Mouse (Mus musculus) MEL (cell line): Measurements from ENCODE around the gene Dct. TPM values are rescaled to one million over a fixed set of nuclear protein-coding genes. Genes with fewer than 3 reads are reported as not detected.

ENCODE experiments used
- DNase-seq: peaks from one replicate; pipeline ENCODE4 v3.0.0; 2011; ENCODE audit warnings: low read depth, low spot score
- H3K27ac ChIP-seq: 2 replicates; pipeline ENCODE4 v1.5.1; 2012; ENCODE audit warnings: low read depth, mild to moderate bottlenecking, control low read depth, low read length, moderate library complexity; ENCODE audit not compliant: control insufficient read depth
- H3K27me3 ChIP-seq, 2 experiments: fragments of 150-350 bp in 1 of 2; sonication (generic) in 1 of 2; 2 replicates each; pipeline ENCODE4 v1.6.1; 2012; ENCODE audit warnings: low read length in 2 of 2, mild to moderate bottlenecking in 2 of 2, improper control_type of control experiment in 1 of 2, moderate library complexity in 1 of 2; ENCODE audit not compliant: insufficient read depth in 2 of 2, control insufficient read depth in 1 of 2
- H3K36me3 ChIP-seq, 2 experiments: 2 replicates each; pipeline ENCODE4 v1.6.1; 2012 to 2014; ENCODE audit warnings: low read length in 2 of 2, improper control_type of control experiment in 1 of 2, inconsistent platforms in 1 of 2, mild to moderate bottlenecking in 1 of 2; ENCODE audit not compliant: insufficient read depth in 2 of 2, control insufficient read depth in 1 of 2
- H3K4me1 ChIP-seq, 2 experiments: fragments of 150-350 bp in 1 of 2; sonication (generic) in 1 of 2; 2 replicates each; pipeline ENCODE4 v1.6.1; 2012; ENCODE audit warnings: low read length in 2 of 2, improper control_type of control experiment in 1 of 2, mild to moderate bottlenecking in 1 of 2; ENCODE audit not compliant: insufficient read depth in 2 of 2, control insufficient read depth in 1 of 2
- H3K4me3 ChIP-seq, 2 experiments: fragments of 150-350 bp in 1 of 2; sonication (generic) in 1 of 2; 2 replicates each; pipeline ENCODE4 v1.5.1; 2012; ENCODE audit warnings: low read depth in 2 of 2, low read length in 2 of 2, mild to moderate bottlenecking in 2 of 2, moderate library complexity in 2 of 2, control low read depth in 1 of 2, improper control_type of control experiment in 1 of 2; ENCODE audit not compliant: control insufficient read depth in 1 of 2, insufficient read depth in 1 of 2
- H3K79me2 ChIP-seq: 2 replicates; pipeline ENCODE4 v1.6.1; 2012; ENCODE audit warnings: mild to moderate bottlenecking, low read length, moderate library complexity; ENCODE audit not compliant: control insufficient read depth, poor library complexity, insufficient read depth
- H3K9ac ChIP-seq: 2 replicates; pipeline ENCODE4 v1.6.1; 2012; ENCODE audit warnings: low read depth, mild to moderate bottlenecking, control low read depth, low read length, moderate library complexity; ENCODE audit not compliant: control insufficient read depth, poor library complexity, severe bottlenecking
- H3K9me3 ChIP-seq: fragments of 150-350 bp; sonication (generic); replicated peaks from 2 replicates; pipeline ENCODE4 v1.6.1; 2012; ENCODE audit warnings: mild to moderate bottlenecking, low read length, improper control_type of control experiment, moderate library complexity; ENCODE audit not compliant: insufficient read depth
- ELF1 ChIP-seq: IDR thresholded peaks from 2 replicates; pipeline ENCODE4 v1.6.1; 2014; ENCODE audit warnings: low read depth, mild to moderate bottlenecking, inconsistent platforms, low read length, improper control_type of control experiment, moderate library complexity
- GABPA ChIP-seq: IDR thresholded peaks from 2 replicates; pipeline ENCODE4 v1.6.1; 2012; ENCODE audit warnings: low read depth, mild to moderate bottlenecking, inconsistent platforms, low read length, improper control_type of control experiment, moderate library complexity
- GATA1 ChIP-seq: IDR thresholded peaks from 2 replicates; pipeline ENCODE4 v1.6.1; 2011; ENCODE audit warnings: low read depth, low read length, improper control_type of control experiment
- HCFC1 ChIP-seq: IDR thresholded peaks from 2 replicates; pipeline ENCODE4 v1.6.1; 2012; ENCODE audit warnings: low read depth, mild to moderate bottlenecking, inconsistent platforms, low read length, improper control_type of control experiment, moderate library complexity
- JUND ChIP-seq: IDR thresholded peaks from 2 replicates; pipeline ENCODE4 v1.6.1; 2011; ENCODE audit warnings: low read depth, mild to moderate bottlenecking, improper control_type of control experiment, low read length
- KAT2A ChIP-seq: conservative IDR thresholded peaks from 2 replicates; pipeline ENCODE4 v1.6.1; 2012; ENCODE audit warnings: low read depth, low read length, improper control_type of control experiment, inconsistent platforms
- MAX ChIP-seq: IDR thresholded peaks from 2 replicates; pipeline ENCODE4 v1.6.1; 2011; ENCODE audit warnings: low read length, improper control_type of control experiment
- MYC ChIP-seq: IDR thresholded peaks from 2 replicates; pipeline ENCODE4 v1.6.1; 2011; ENCODE audit warnings: low read depth, mild to moderate bottlenecking, low read length, improper control_type of control experiment, moderate library complexity
- NRF1 ChIP-seq: IDR thresholded peaks from 2 replicates; pipeline ENCODE4 v1.6.1; 2014; ENCODE audit warnings: low read depth, mild to moderate bottlenecking, inconsistent platforms, low read length, improper control_type of control experiment, moderate library complexity; ENCODE audit not compliant: poor library complexity, insufficient read depth, severe bottlenecking
- POLR2A ChIP-seq, 2 experiments: IDR thresholded peaks; 2 replicates each; pipeline ENCODE4 v1.6.1; 2011 to 2012; ENCODE audit warnings: low read length in 2 of 2, mild to moderate bottlenecking in 2 of 2, control low read depth in 1 of 2, improper control_type of control experiment in 1 of 2, low read depth in 1 of 2, moderate library complexity in 1 of 2; ENCODE audit not compliant: control insufficient read depth in 1 of 2, insufficient read depth in 1 of 2, poor library complexity in 1 of 2
- POLR2AphosphoS5 ChIP-seq: IDR thresholded peaks from 2 replicates; pipeline ENCODE4 v1.6.1; 2012; ENCODE audit warnings: low read depth, borderline replicate concordance, mild to moderate bottlenecking, inconsistent platforms, low read length, moderate library complexity, mixed read lengths
- RAD21 ChIP-seq: IDR thresholded peaks from 2 replicates; pipeline ENCODE4 v1.6.1; 2011; ENCODE audit warnings: mild to moderate bottlenecking, low read depth, low read length, improper control_type of control experiment
- SIN3A ChIP-seq: IDR thresholded peaks from 2 replicates; pipeline ENCODE4 v1.6.1; 2012; ENCODE audit warnings: low read length, improper control_type of control experiment, inconsistent platforms
- SMC3 ChIP-seq: IDR thresholded peaks from 2 replicates; pipeline ENCODE4 v1.6.1; 2011; ENCODE audit warnings: low read depth, low read length, improper control_type of control experiment
- TAL1 ChIP-seq: IDR thresholded peaks from 2 replicates; pipeline ENCODE4 v1.6.1; 2012; ENCODE audit warnings: mild to moderate bottlenecking, inconsistent platforms, low read length, moderate library complexity, mixed read lengths
- ZC3H11A ChIP-seq: IDR thresholded peaks from 2 replicates; pipeline ENCODE4 v1.6.1; 2012; ENCODE audit warnings: low read depth, mild to moderate bottlenecking, inconsistent platforms, low read length, improper control_type of control experiment
- ZKSCAN1 ChIP-seq: IDR thresholded peaks from 2 replicates; pipeline ENCODE4 v1.6.1; 2012; ENCODE audit warnings: low read depth, mild to moderate bottlenecking, inconsistent platforms, low read length, improper control_type of control experiment, moderate library complexity
- ZNF384 ChIP-seq: IDR thresholded peaks from 2 replicates; pipeline ENCODE4 v1.6.1; 2012; ENCODE audit warnings: low read depth, mild to moderate bottlenecking, inconsistent platforms, low read length, improper control_type of control experiment
- polyA plus RNA-seq, 2 experiments: library from polyadenylated mRNA; stranded (reverse) in 1 of 2; unstranded in 1 of 2; fragments of >175 nt in 1 of 2; fragments of >200 nt in 1 of 2; gene quantifications; 2 replicates each; pipeline versions ENCODE4 v1.2.1 to v1.2.4; 2012; ENCODE audit warnings: low replicate concordance in 2 of 2, low read depth in 1 of 2; ENCODE audit not compliant: insufficient read length in 2 of 2, insufficient read depth in 1 of 2, missing spikeins in 1 of 2
- total RNA-seq: library from RNA; depleted of rRNA; stranded (reverse); fragments of 300-350 nt; gene quantifications from 2 replicates; pipeline ENCODE4 v1.2.3, GENCODE M21; 2012; rRNA removed

Dct gene
- total and polyA plus RNA-seq, 3 experiments = 0.08 to 0.49 TPM; not detected in 1

DNA sequence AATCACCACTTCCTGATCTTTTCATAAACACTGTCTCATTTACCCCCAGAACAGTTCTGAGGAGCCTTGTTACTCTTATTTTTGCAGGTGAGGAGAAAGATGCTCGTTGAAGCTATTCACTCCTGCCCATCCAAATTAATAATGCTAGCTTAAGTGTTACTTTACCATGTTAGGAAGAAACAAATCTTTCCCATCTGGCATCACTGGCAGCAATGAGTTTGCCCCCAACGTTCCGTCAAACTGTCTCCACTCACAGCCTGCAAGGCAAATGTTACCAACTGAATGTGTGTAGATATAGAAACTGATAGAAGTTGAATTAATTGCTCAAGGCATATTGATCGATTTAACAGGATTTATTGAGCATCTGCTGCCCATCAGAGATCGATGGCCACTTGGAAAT, 79.5 kb downstream of the Dct start:
- no peak overlapping the region for H3K9ac ChIP-seq
- H3K4me3 ChIP-seq = no peak overlapping the region
- H3K9me3 ChIP-seq = no peaks in the 10 kb centered on the region
- no peak for DNase-seq
- TF ChIP-seq ZC3H11A (no peak), JUND (no peak), RAD21 (no peak), POLR2A (IDR thresholded peaks at IDR 0.05; ENCODE audit: control insufficient read depth in 1 of 2, insufficient read depth in 1 of 2, low read depth in 1 of 2, low read length in 2 of 2, poor library complexity in 1 of 2) (no peak), KAT2A (no peak), ZNF384 (no peak), SMC3 (no peak), SIN3A (no peak), GATA1 (no peak), MYC (no peak), HCFC1 (no peak), MAX (no peak), NRF1 (no peak), TAL1 (no peak), POLR2AphosphoS5 (no peak), GABPA (no peak), ELF1 (no peak), ZKSCAN1 (no peak)
- no peaks in the 10 kb centered on the region for H3K4me1 ChIP-seq
- H3K79me2 ChIP-seq = no peaks in the 10 kb centered on the region
- no peaks in the 10 kb centered on the region for H3K27me3 ChIP-seq
- no peaks in the 10 kb centered on the region for H3K36me3 ChIP-seq
- no peak overlapping the region for H3K27ac ChIP-seq

Other genes starting within 250 kb of the Dct start
- gene Tgds, start 80.5 kb upstream of the Dct start, total RNA-seq = 11.2 and 13.4 TPM in 2 replicates
- 10 to 100 TPM in 1 of 2 experiments, not detected in 1; 11.3 TPM for gene Tgds, start 80.5 kb upstream of the Dct start, polyA plus RNA-seq
- 10.9 and 14.8 TPM in 2 replicates for gene Gpr180, start 84.9 kb upstream of the Dct start, total RNA-seq
- gene Gpr180, start 84.9 kb upstream of the Dct start, polyA plus RNA-seq = 10 to 100 TPM in 1 of 2 experiments, not detected in 1; 12.6 TPM
- not detected in 2 replicates for gene Sox21, start 184.8 kb upstream of the Dct start, total RNA-seq
- gene Sox21, start 184.8 kb upstream of the Dct start, polyA plus RNA-seq = not detected
- not detected in 2 replicates for gene Gm9376, start 214.7 kb upstream of the Dct start, total RNA-seq
- not detected for gene Gm9376, start 214.7 kb upstream of the Dct start, polyA plus RNA-seq